Mouse (Mus musculus) bone marrow, adult 2 months (tissue): ENCODE results near the gene Nsmce4a.

ENCODE experiments used
- CTCF ChIP-seq: fragments of 200-500 bp; IDR thresholded peaks from 2 replicates; pipeline ENCODE4 v1.5.1; 2011; ENCODE audit warnings: low read length, control low read depth; ENCODE audit not compliant: control insufficient read depth, insufficient read depth
- POLR2A ChIP-seq: fragments of 200-500 bp; IDR thresholded peaks from 2 replicates; pipeline ENCODE4 v1.6.1; 2011; ENCODE audit warnings: low read depth, mild to moderate bottlenecking, control low read depth, low read length, borderline replicate concordance; ENCODE audit not compliant: control insufficient read depth

- TF ChIP-seq POLR2A (no peak), CTCF (no peak)
Observed at GRCm38 (mm10) chr7:130520812-130521422, 52.0 kb downstream of the Nsmce4a start.
